Mouse (Mus musculus): ENCODE results near the gene S1pr1.

S1pr1 gene

GRCm38 (mm10) chr3:115714671-115715651 lies at the start of gene S1pr1:
S1pr1 (minus strand) TSS chr3:115715072.
- peak; percentile 74 for ATAC-seq (ENCODE audit: low TSS enrichment)

- no peak for ATAC-seq (ENCODE audit: low TSS enrichment)
These were observed 48.4 kb upstream of the S1pr1 start for GRCm38 (mm10) chr3:115763292-115763691.

- no peak for ATAC-seq (ENCODE audit: low TSS enrichment)
These were observed 48.0 kb upstream of the S1pr1 start for GRCm38 (mm10) chr3:115762841-115763240.

GRCm38 (mm10) chr3:115759659-115760058 lies 44.8 kb upstream of the S1pr1 start:
- ATAC-seq (ENCODE audit: low TSS enrichment) = no peak

- ATAC-seq (ENCODE audit: low TSS enrichment) = no peak
These were observed 43.6 kb upstream of the S1pr1 start for GRCm38 (mm10) chr3:115758455-115758912.

- ATAC-seq (ENCODE audit: low TSS enrichment) = no peak
These were observed 39.6 kb upstream of the S1pr1 start for GRCm38 (mm10) chr3:115754466-115754865.

GRCm38 (mm10) chr3:115750369-115750768 lies 35.5 kb upstream of the S1pr1 start:
- no peak for ATAC-seq (ENCODE audit: low TSS enrichment)

GRCm38 (mm10) chr3:115748289-115748989 lies 33.6 kb upstream of the S1pr1 start:
- ATAC-seq (ENCODE audit: low TSS enrichment) = no peak

- ATAC-seq (ENCODE audit: low TSS enrichment) = no peak
These were observed 31.6 kb upstream of the S1pr1 start for GRCm38 (mm10) chr3:115746511-115746910.

GRCm38 (mm10) chr3:115745088-115745487 lies 30.2 kb upstream of the S1pr1 start:
- no peak for ATAC-seq (ENCODE audit: low TSS enrichment)

- no peak for ATAC-seq (ENCODE audit: low TSS enrichment)
These were observed 23.7 kb upstream of the S1pr1 start for GRCm38 (mm10) chr3:115738524-115738923.

GRCm38 (mm10) chr3:115737785-115738318 lies 23.0 kb upstream of the S1pr1 start:
- ATAC-seq (ENCODE audit: low TSS enrichment) = peak; percentile 52

GRCm38 (mm10) chr3:115735540-115735939 lies 20.7 kb upstream of the S1pr1 start:
- no peak for ATAC-seq (ENCODE audit: low TSS enrichment)

GRCm38 (mm10) chr3:115734841-115735240 lies 20.0 kb upstream of the S1pr1 start:
- no peak for ATAC-seq (ENCODE audit: low TSS enrichment)

- no peak for ATAC-seq (ENCODE audit: low TSS enrichment)
These were observed 15.5 kb upstream of the S1pr1 start for GRCm38 (mm10) chr3:115730336-115730735.

GRCm38 (mm10) chr3:115729187-115729586 lies 14.3 kb upstream of the S1pr1 start:
- no peak for ATAC-seq (ENCODE audit: low TSS enrichment)

GRCm38 (mm10) chr3:115728211-115728610 lies 13.3 kb upstream of the S1pr1 start:
- ATAC-seq (ENCODE audit: low TSS enrichment) = no peak

GRCm38 (mm10) chr3:115718886-115719285 lies 4.0 kb upstream of the S1pr1 start:
- ATAC-seq (ENCODE audit: low TSS enrichment) = no peak

GRCm38 (mm10) chr3:115715900-115716515 lies 1.1 kb upstream of the S1pr1 start:
- no peak for ATAC-seq (ENCODE audit: low TSS enrichment)

- no peak for ATAC-seq (ENCODE audit: low TSS enrichment)
These were observed 830 bp downstream of the S1pr1 start for GRCm38 (mm10) chr3:115714049-115714435.

GRCm38 (mm10) chr3:115713417-115714048 lies 1.3 kb downstream of the S1pr1 start:
- no peak for ATAC-seq (ENCODE audit: low TSS enrichment)
